Mouse (Mus musculus): Measurements from ENCODE around the gene Acadm. TPM values are rescaled to one million over a fixed set of nuclear protein-coding genes. Genes with fewer than 3 reads are reported as not detected.
A peak's percentile ranks its signal among the peaks of the same experiment; 100 is the strongest.

Acadm gene
- 34.1 and 51.9 TPM in 2 replicates for polyA plus RNA-seq (2012; rRNA removed)

GRCm38 (mm10) chr3:153944335-153944990 is at the start of gene Acadm:
TSS of gene Acadm (minus strand) at chr3:153944632.
- WGBS, result under 1% methylated on average over 41 of the region's 41 CpGs
- DNase-seq (ENCODE audit: low read depth, low spot score), result peak; percentile 93

GRCm38 (mm10) chr3:153984428-153985340 is 40.3 kb upstream of the Acadm start:
- no peak for DNase-seq (ENCODE audit: low read depth, low spot score)
- WGBS, result 37% methylated on average over 10 of the region's 10 CpGs

- no peak for DNase-seq (ENCODE audit: low read depth, low spot score)
- WGBS, result 65% methylated on average over 2 of the region's 2 CpGs
These were observed 36.2 kb upstream of the Acadm start for GRCm38 (mm10) chr3:153980611-153981010.

- DNase-seq (ENCODE audit: low read depth, low spot score), result no peak
- 81% methylated on average over 7 of the region's 7 CpGs for WGBS
These were observed 31.4 kb upstream of the Acadm start for GRCm38 (mm10) chr3:153975791-153976190.

- no peak for DNase-seq (ENCODE audit: low read depth, low spot score)
- 18% methylated on average over 6 of the region's 6 CpGs for WGBS
These were observed 30.6 kb upstream of the Acadm start for GRCm38 (mm10) chr3:153975060-153975459.

- DNase-seq (ENCODE audit: low read depth, low spot score), result no peak
- 13% methylated on average over 21 of the region's 21 CpGs for WGBS
These were observed 29.7 kb upstream of the Acadm start for GRCm38 (mm10) chr3:153973949-153974760.

- no peak for DNase-seq (ENCODE audit: low read depth, low spot score)
- 2% methylated on average over 62 of the region's 66 CpGs for WGBS
These were observed 28.9 kb upstream of the Acadm start, which contains the start of gene Slc44a5 for GRCm38 (mm10) chr3:153973171-153973948. TSS of gene Slc44a5 (plus strand) at chr3:153973436.

- DNase-seq (ENCODE audit: low read depth, low spot score), result no peak
- 85% methylated on average over 4 of the region's 4 CpGs for WGBS
These were observed 25.0 kb upstream of the Acadm start for GRCm38 (mm10) chr3:153969451-153969850.

GRCm38 (mm10) chr3:153968549-153968948 is 24.1 kb upstream of the Acadm start:
- 60% methylated on average over 4 of the region's 4 CpGs for WGBS
- DNase-seq (ENCODE audit: low read depth, low spot score), result no peak

- DNase-seq (ENCODE audit: low read depth, low spot score), result no peak
- WGBS, result 52% methylated on average over 5 of the region's 5 CpGs
These were observed 23.0 kb upstream of the Acadm start for GRCm38 (mm10) chr3:153967447-153967846.

GRCm38 (mm10) chr3:153961632-153962389 is 17.4 kb upstream of the Acadm start:
- WGBS, result 58% methylated on average over 6 of the region's 6 CpGs
- DNase-seq (ENCODE audit: low read depth, low spot score), result no peak

- WGBS, result 35% methylated on average over 2 of the region's 2 CpGs
- DNase-seq (ENCODE audit: low read depth, low spot score), result no peak
These were observed 16.5 kb upstream of the Acadm start for GRCm38 (mm10) chr3:153960884-153961283.

- DNase-seq (ENCODE audit: low read depth, low spot score), result no peak
- WGBS, result 65% methylated on average over 9 of the region's 9 CpGs
These were observed 15.3 kb upstream of the Acadm start for GRCm38 (mm10) chr3:153959731-153960207.

GRCm38 (mm10) chr3:153959035-153959730 is 14.8 kb upstream of the Acadm start:
- WGBS, result 96% methylated on average over 1 of the region's 1 CpGs
- peak; percentile 8 for DNase-seq (ENCODE audit: low read depth, low spot score)

- no peak for DNase-seq (ENCODE audit: low read depth, low spot score)
- WGBS, result 83% methylated on average over 5 of the region's 5 CpGs
These were observed 13.5 kb upstream of the Acadm start for GRCm38 (mm10) chr3:153957916-153958315.

- no peak for DNase-seq (ENCODE audit: low read depth, low spot score)
- 66% methylated on average over 2 of the region's 2 CpGs for WGBS
These were observed 3.7 kb upstream of the Acadm start for GRCm38 (mm10) chr3:153948176-153948575.

- 69% methylated on average over 4 of the region's 4 CpGs for WGBS
- DNase-seq (ENCODE audit: low read depth, low spot score), result no peak
These were observed 2.8 kb upstream of the Acadm start for GRCm38 (mm10) chr3:153947271-153947670.

- peak; percentile 31 for DNase-seq (ENCODE audit: low read depth, low spot score)
These were observed 514 bp downstream of the Acadm start for GRCm38 (mm10) chr3:153943901-153944334.

More at GRCm38 (mm10) chr3:153943901-153944334, 514 bp downstream of the Acadm start:
- WGBS, result under 1% methylated on average over 19 of the region's 19 CpGs

Measured in large intestine, adult 2 months (tissue).